Mouse (Mus musculus): Measurements from ENCODE around the gene Dio1. TPM values are rescaled to one million over a fixed set of nuclear protein-coding genes. Genes with fewer than 3 reads are reported as not detected.

Gene Dio1
- total RNA-seq, 2 experiments from 2014 or later: 0.43 TPM; not detected in 1

DNA sequence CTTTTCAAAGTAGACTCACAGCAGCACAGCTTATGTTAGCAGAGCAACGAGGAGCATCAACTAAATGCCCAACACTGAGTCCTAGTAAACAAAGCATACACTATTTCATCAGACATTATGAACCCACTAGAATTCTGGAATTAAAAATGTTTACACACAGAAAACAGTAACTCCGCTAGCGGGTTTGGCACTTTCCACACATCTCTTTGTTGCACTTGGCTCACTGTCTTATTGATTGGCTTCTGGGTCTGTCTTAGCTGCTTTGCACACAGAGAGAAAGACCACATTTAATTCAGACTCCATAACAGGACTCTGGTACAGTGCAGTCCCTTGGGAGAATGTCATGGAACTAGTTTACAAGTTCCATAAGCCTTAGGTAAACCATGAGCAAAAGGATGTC, 58.9 kb downstream of the Dio1 start:
- DNase-seq (ENCODE audit: low spot score in 2 of 2): no peak

DNA sequence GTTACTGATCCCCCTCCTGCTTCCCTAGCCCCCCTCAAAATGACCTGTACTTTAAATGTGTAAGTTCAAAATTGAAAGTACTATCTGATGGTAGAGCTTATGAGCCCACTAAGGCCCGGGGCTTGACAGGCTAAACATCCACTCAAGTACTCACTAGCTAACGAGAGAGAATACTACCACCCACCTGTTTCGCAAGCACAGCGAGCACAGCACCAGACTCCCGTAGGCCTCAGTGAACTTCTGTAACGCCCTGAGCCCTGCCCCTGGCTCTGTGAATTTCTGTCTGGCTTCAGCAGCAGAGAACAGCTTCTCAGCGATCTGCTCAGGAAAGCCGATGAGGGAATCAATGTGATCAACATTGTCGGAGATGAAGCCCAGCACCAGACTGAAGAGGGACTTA, 59.9 kb downstream of the Dio1 start:
- DNase-seq (ENCODE audit: low spot score in 2 of 2): no peak

DNA sequence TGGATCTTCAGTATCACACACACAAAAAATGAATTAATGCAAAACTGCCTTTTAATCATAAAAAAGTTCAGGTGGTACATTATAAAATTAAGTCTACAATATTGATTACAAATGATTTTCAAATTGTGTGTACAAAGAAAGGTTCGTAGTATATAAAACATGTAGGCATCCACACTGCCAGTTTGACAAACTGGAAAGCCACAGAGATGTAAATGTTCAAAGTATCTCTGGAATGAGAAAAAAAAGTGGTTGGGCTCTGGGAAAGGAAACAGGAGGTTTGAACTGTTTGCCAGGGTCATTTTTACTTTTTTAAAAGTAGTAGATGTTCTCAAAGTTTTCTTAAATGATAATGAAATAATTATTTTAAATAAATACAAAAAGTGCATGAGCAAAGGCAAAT, 60.9 kb downstream of the Dio1 start:
- DNase-seq (ENCODE audit: low spot score in 2 of 2): no peak

DNA sequence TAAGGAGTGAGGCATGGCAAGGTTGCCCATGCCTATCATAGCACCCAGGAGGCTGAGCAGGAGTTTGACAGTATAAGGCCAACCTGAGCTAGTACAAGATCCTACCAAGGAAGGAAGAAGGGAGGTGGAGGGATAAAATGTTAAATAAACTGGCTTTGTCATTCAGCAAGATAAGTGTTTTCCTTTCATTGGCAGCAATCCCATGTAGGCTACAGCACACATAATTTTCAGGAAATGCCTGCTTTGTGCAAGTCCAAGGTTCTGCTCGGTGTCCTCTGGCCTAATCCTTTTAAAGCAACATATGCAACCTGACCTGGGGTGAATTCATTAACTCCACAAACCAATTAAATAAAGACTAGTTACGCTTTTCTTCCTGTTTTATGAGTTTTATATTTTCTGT, 61.6 kb downstream of the Dio1 start:
- no peak for DNase-seq (ENCODE audit: low spot score in 2 of 2)

DNA sequence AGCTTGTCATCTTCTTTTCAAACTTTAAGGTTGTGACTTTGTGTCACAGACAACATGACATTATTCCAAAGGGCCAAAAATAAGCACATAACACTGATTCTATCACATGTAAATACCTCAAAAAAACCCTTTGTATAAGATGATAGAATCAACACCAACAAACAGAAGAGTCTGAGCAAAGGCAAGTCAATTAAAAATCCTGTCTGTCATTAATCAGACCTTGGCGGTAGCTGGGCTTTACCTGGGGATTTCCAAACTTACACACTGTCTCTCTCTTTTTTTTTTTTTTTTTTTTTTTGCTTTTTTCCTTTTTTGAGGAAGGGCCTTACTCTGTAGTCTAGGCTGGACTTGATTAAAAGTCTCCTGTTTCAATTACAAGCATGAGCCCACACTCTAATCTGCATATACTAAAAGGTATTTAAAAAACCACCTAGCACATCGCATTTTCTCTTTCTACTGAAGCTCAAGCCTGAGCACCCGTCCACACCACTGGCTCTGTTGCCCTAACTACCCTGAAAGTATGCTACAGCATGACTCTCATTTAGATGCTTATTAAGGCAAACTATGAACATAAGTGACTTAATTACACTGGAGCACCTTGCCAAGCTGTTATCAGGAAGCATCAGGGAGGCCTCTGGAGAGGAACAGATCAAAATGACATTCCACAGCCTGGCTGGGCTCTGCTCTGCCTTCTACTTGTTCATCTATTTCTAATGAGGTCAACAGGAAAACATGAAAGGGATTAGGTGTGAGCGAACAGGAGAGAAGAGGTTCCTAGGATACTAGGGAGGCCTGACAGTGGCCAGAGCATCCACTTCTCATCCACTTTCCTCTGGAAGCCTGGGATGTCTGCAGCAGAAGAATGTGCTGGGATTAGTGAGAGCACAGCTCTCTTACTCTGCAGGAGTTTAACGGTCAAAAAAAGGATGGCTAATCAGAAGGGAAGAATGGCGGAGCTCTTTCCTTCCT, 63.3 kb downstream of the Dio1 start:
- no peak for DNase-seq (ENCODE audit: low spot score in 2 of 2)

Other genes starting within 250 kb of the Dio1 start
- gene Mrpl37, start 240.3 kb downstream of the Dio1 start, total RNA-seq (2021): 100 to 1,000 TPM in 1 of 2 experiments, 10 to 100 TPM in 1; 94.2 to 105 TPM
- gene Cyb5rl, start 240.2 kb downstream of the Dio1 start, total RNA-seq (2021): 10 to 100 TPM; 19.8 to 23.1 TPM
- not detected for gene Cdcp2, start 210.3 kb downstream of the Dio1 start, total RNA-seq (2021)
- 100 to 1,000 TPM; 341 to 403 TPM for gene Tmem59, start 128.8 kb downstream of the Dio1 start, total RNA-seq (2021)
- 10 to 100 TPM; 21.0 to 27.7 TPM for gene Tceanc2, start 128.1 kb downstream of the Dio1 start, total RNA-seq (2021)
- not detected for gene Ldlrad1, start 98.0 kb downstream of the Dio1 start, total RNA-seq (2021)
- 10 to 100 TPM; 18.9 to 19.9 TPM for gene Lrrc42, start 53.6 kb downstream of the Dio1 start, total RNA-seq (2021)
- gene Hspb11, start 53.6 kb downstream of the Dio1 start, total RNA-seq (2021): 10 to 100 TPM; 17.3 to 20.3 TPM
- 10 to 100 TPM; 44.4 to 67.8 TPM for gene Yipf1, start 7.2 kb upstream of the Dio1 start, total RNA-seq (2021)
- gene Ndc1, start 60.6 kb upstream of the Dio1 start, total RNA-seq (2021): 10 to 100 TPM; 11.4 to 12.3 TPM
- 1 to 10 TPM in 1 of 2 experiments, under 1 TPM in 1; 0.23 to 1.1 TPM for gene Glis1, start 127.4 kb upstream of the Dio1 start, total RNA-seq (2021)

Data from adrenal gland, adult 18-20 months (tissue).